In the genomic region with DNA sequence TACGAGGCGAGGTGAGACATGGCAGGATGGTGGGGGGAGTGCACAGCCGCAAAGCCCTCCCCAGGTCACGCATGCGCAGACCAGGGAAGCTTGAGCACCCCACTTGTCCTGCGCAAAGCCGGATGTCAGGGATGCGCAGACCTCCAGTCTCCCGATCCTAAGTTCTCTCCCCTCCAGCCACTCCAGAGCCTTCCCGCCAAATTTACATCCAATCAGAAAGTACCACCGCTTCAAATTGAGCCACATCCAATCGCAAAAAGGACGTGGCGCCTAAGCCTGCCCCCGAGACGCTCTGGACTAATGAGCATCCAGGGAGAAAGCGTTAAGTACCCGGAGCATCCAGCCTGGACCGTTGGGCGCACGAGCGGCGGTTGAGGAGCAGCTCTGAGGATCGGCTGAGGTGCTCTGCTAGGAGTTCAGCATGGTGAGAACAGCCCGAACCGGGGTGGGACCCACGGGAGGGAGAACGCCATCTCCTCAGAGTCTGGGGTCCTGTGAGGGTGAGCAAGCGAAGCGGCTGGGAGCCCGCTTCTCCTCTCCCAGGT, we compare ENCODE assay signal across 23 mouse cellular contexts. TPM values are rescaled to one million over a fixed set of nuclear protein-coding genes. Genes with fewer than 3 reads are reported as not detected.
DNase-seq lines count a peak whose midpoint lies in the region; ATAC-seq and TF ChIP-seq lines count a peak whose summit lies in the region.
"Had no signal": no experiment of that assay in that cellular context is flagged by ENCODE, and none has a peak within 500 bp of the region (broad histone marks: within the 10 kb centered on the region; RNA-seq: fewer than 3 reads in every experiment).

Gene Tuba3b, plus strand, starts transcription at position 92 of the 545 bp plus-strand sequence.

- H3K4me1 ChIP-seq in kidney, postnatal 0 days (replicated peaks; ENCODE audit: insufficient read depth, low read length) = no peaks in the 10 kb centered on the region
- H3K4me1 ChIP-seq in kidney, embryonic 14.5 days (ENCODE audit: control insufficient read depth, insufficient read depth, low read length) = no peaks in the 10 kb centered on the region
- H3K4me1 ChIP-seq in CH12.LX (ENCODE audit: control insufficient read depth in 1 of 2, insufficient read depth in 2 of 2) = peaks cover 0 to 18% of the 10 kb centered on the region in 2 experiments; a peak in 2 of 4 replicates
- H3K4me1 ChIP-seq in MEL (ENCODE audit: control insufficient read depth in 1 of 2, insufficient read depth in 2 of 2, low read length in 2 of 2) = no peaks in the 10 kb centered on the region
- H3K4me1 ChIP-seq: intestine, embryonic 15.5 days; midbrain, embryonic 15.5 days; stomach, embryonic 15.5 days had no signal

- no peaks in the 10 kb centered on the region for H3K9me3 ChIP-seq in kidney, postnatal 0 days (replicated peaks; ENCODE audit: low read length)
- 0 out of 2 replicates have a peak, but pooled peaks cover 5% of the 10 kb centered on the region for H3K9me3 ChIP-seq in kidney, embryonic 14.5 days (ENCODE audit: control insufficient read depth, low read length)
- H3K9me3 ChIP-seq in CH12.LX (replicated peaks; ENCODE audit: low read length) (no peaks in the 10 kb centered on the region), MEL (replicated peaks; ENCODE audit: insufficient read depth, low read length) (no peaks in the 10 kb centered on the region)
- H3K9me3 ChIP-seq: intestine, embryonic 15.5 days; lung, embryonic 15.5 days; midbrain, embryonic 15.5 days; stomach, embryonic 15.5 days had no signal

- no peak within 1 kb of the TSS for H3K4me2 ChIP-seq in kidney, postnatal 0 days (ENCODE audit: low read length)
- no peak within 1 kb of the TSS for H3K4me2 ChIP-seq in kidney, embryonic 14.5 days (replicated peaks; ENCODE audit: low read depth, low read length)
- H3K4me2 ChIP-seq in CH12.LX (ENCODE audit: insufficient read depth, low read depth, poor library complexity, severe bottlenecking) (peak within 1 kb of the TSS; percentile 61), myocyte (ENCODE audit: low read depth) (peak within 1 kb of the TSS; percentile 59)
- H3K4me2 ChIP-seq: hindbrain, embryonic 14.5 days; intestine, embryonic 15.5 days; limb, embryonic 12.5 days; lung, embryonic 15.5 days; midbrain, embryonic 15.5 days; stomach, embryonic 15.5 days had no signal

- H3K36me3 ChIP-seq in kidney, postnatal 0 days (ENCODE audit: insufficient read depth, low read length) = no peaks in the 10 kb centered on the region
- no peaks in the 10 kb centered on the region for H3K36me3 ChIP-seq in kidney, embryonic 14.5 days (ENCODE audit: control insufficient read depth, insufficient read depth, low read length)
- no peaks in the 10 kb centered on the region for H3K36me3 ChIP-seq in CH12.LX (replicated peaks in 1 of 2; ENCODE audit: control insufficient read depth in 1 of 2, insufficient read depth in 1 of 2, low read length in 1 of 2)
- no peaks in the 10 kb centered on the region for H3K36me3 ChIP-seq in MEL (ENCODE audit: control insufficient read depth in 1 of 2, insufficient read depth in 2 of 2, low read length in 2 of 2)
- H3K36me3 ChIP-seq in myocyte (ENCODE audit: control insufficient read depth, insufficient read depth) = no peaks in the 10 kb centered on the region
- H3K36me3 ChIP-seq: intestine, embryonic 15.5 days; limb, embryonic 12.5 days; lung, embryonic 15.5 days; midbrain, embryonic 15.5 days; stomach, embryonic 15.5 days had no signal

- TF ChIP-seq POLR2A in CH12.LX (IDR thresholded peaks at IDR 0.05; ENCODE audit: low read depth, low read length) (no peak), MEL (IDR thresholded peaks at IDR 0.05; ENCODE audit: control insufficient read depth in 1 of 2, insufficient read depth in 1 of 2, low read depth in 1 of 2, low read length in 2 of 2, poor library complexity in 1 of 2) (no peak), myocyte (IDR thresholded peaks at IDR 0.05; ENCODE audit: insufficient read length, low read depth) (no peak)

- no peak within 1 kb of the TSS for H3ac ChIP-seq in myocyte (ENCODE audit: control insufficient read depth, insufficient read length)

- in situ Hi-C loops in CH12.LX (cut with MboI; ENCODE audit: low pct_ligation_motif_present, low pct_unique_long_range_greater_than_20kb, low sequenced_read_pairs) = no loop called here

- dilution Hi-C loops in CH12.LX (cut with MboI; ENCODE audit: extremely low pct_ligation_motif_present, extremely low pct_unique_long_range_greater_than_20kb, low sequenced_read_pairs) = no loop called here

- no peak within 1 kb of the TSS for H3K9ac ChIP-seq in kidney, postnatal 0 days (ENCODE audit: low read depth, low read length)
- no peak within 1 kb of the TSS for H3K9ac ChIP-seq in kidney, embryonic 14.5 days (ENCODE audit: low read depth, low read length)
- no peak within 1 kb of the TSS for H3K9ac ChIP-seq in CH12.LX (ENCODE audit: insufficient read depth, low read depth)
- peak within 1 kb of the TSS; percentile 30 for H3K9ac ChIP-seq in MEL (ENCODE audit: control insufficient read depth, low read depth, low read length, poor library complexity, severe bottlenecking)
- H3K9ac ChIP-seq: hindbrain, embryonic 14.5 days; intestine, embryonic 15.5 days; limb, embryonic 12.5 days; lung, embryonic 15.5 days; midbrain, embryonic 15.5 days; stomach, embryonic 15.5 days had no signal

- no peak for TF ChIP-seq CTCF in kidney, postnatal 0 days (IDR thresholded peaks at IDR 0.05; ENCODE audit: low read depth)
- TF ChIP-seq CTCF in CH12.LX (conservative IDR thresholded peaks at IDR 0.05 in 1 of 2, IDR thresholded peaks at IDR 0.05 in 1 of 2; ENCODE audit: low read depth in 2 of 2, low read length in 2 of 2) = no peak
- TF ChIP-seq CTCF in MEL (IDR thresholded peaks at IDR 0.05 in 2 of 3, conservative IDR thresholded peaks at IDR 0.05 in 1 of 3; ENCODE audit: control insufficient read depth in 1 of 3, insufficient read depth in 1 of 3, low read depth in 2 of 3, low read length in 3 of 3, poor library complexity in 1 of 3, severe bottlenecking in 1 of 3) = no peak

- 0 out of 2 replicates have a peak within 1 kb of the TSS, but pooled peaks have one; percentile 6 for H3K27ac ChIP-seq in kidney, postnatal 0 days
- H3K27ac ChIP-seq in kidney, embryonic 14.5 days (ENCODE audit: low read depth, low read length) = no peak within 1 kb of the TSS
- H3K27ac ChIP-seq in CH12.LX (ENCODE audit: insufficient read depth, low read depth) (no peak within 1 kb of the TSS), MEL (ENCODE audit: control insufficient read depth, low read depth, low read length) (no peak within 1 kb of the TSS)
- H3K27ac ChIP-seq: hindbrain, embryonic 14.5 days; intestine, embryonic 15.5 days; lung, embryonic 15.5 days; midbrain, embryonic 15.5 days; stomach, embryonic 15.5 days had no signal

- H3K27me3 ChIP-seq in kidney, postnatal 0 days (ENCODE audit: insufficient read depth, low read length) = no peaks in the 10 kb centered on the region
- no peaks in the 10 kb centered on the region for H3K27me3 ChIP-seq in kidney, embryonic 14.5 days (ENCODE audit: control insufficient read depth, insufficient read depth, low read length)
- H3K27me3 ChIP-seq in CH12.LX (replicated peaks) (no peaks in the 10 kb centered on the region), MEL (ENCODE audit: control insufficient read depth in 1 of 2, insufficient read depth in 2 of 2, low read length in 2 of 2) (no peaks in the 10 kb centered on the region), myocyte (ENCODE audit: control insufficient read depth, insufficient read depth, insufficient read length) (no peaks in the 10 kb centered on the region)
- H3K27me3 ChIP-seq: intestine, embryonic 15.5 days; limb, embryonic 12.5 days; lung, embryonic 15.5 days; midbrain, embryonic 15.5 days; stomach, embryonic 15.5 days had no signal

- no peak for DNase-seq in kidney, postnatal 0 days (ENCODE audit: low spot score)
- DNase-seq in CH12.LX (ENCODE audit: extremely low read depth) (no peak), MEL (ENCODE audit: low read depth, low spot score) (no peak)
- DNase-seq in urinary bladder, postnatal 36 days (ENCODE audit: low spot score in 2 of 2) = no peak
- DNase-seq in right cerebral cortex, postnatal 14 days = no peak
- DNase-seq: adrenal gland, postnatal 10 days; cerebellum, adult 18-20 months; heart, postnatal 14 days; kidney, postnatal 10 days had no signal

- 98% methylated on average over 31 of the region's 31 CpGs for WGBS in kidney, postnatal 0 days
- 97% methylated on average over 31 of the region's 31 CpGs for WGBS in kidney, embryonic 14.5 days

- no peak within 1 kb of the TSS for H3K4me3 ChIP-seq in kidney, postnatal 0 days (replicated peaks; ENCODE audit: low read depth, low read length)
- no peak within 1 kb of the TSS for H3K4me3 ChIP-seq in kidney, embryonic 14.5 days (ENCODE audit: low read length)
- H3K4me3 ChIP-seq in CH12.LX (replicated peaks in 1 of 3; ENCODE audit: low read depth in 2 of 3, low read length in 2 of 3, poor library complexity in 1 of 3) (no peak within 1 kb of the TSS), MEL (ENCODE audit: control insufficient read depth in 1 of 2, insufficient read depth in 1 of 2, low read depth in 2 of 2, low read length in 2 of 2) (peak within 1 kb of the TSS; percentile 53 to 77), myocyte (no peak within 1 kb of the TSS)
- H3K4me3 ChIP-seq: erythroblast, embryonic 14.5 days; intestine, embryonic 15.5 days; limb, embryonic 12.5 days; lung, embryonic 15.5 days; midbrain, embryonic 15.5 days; stomach, embryonic 15.5 days had no signal

- H3K79me2 ChIP-seq in CH12.LX (replicated peaks; ENCODE audit: control insufficient read depth, extremely low read depth, insufficient read depth, poor library complexity, severe bottlenecking) = no peaks in the 10 kb centered on the region
- H3K79me2 ChIP-seq in MEL (ENCODE audit: control insufficient read depth, insufficient read depth, low read length, poor library complexity) = no peaks in the 10 kb centered on the region
- H3K79me2 ChIP-seq in myocyte (ENCODE audit: control insufficient read depth, insufficient read depth) = no peaks in the 10 kb centered on the region

- TF ChIP-seq RAD21 in CH12.LX (IDR thresholded peaks at IDR 0.05; ENCODE audit: low read depth, low read length) = no peak
- TF ChIP-seq RAD21 in MEL (IDR thresholded peaks at IDR 0.05; ENCODE audit: low read depth, low read length) = no peak

- no peak for TF ChIP-seq EP300 in CH12.LX (IDR thresholded peaks at IDR 0.05; ENCODE audit: low read length)
- no peak for TF ChIP-seq EP300 in MEL (IDR thresholded peaks at IDR 0.05; ENCODE audit: low read depth in 1 of 2, low read length in 2 of 2)

- ATAC-seq in kidney, postnatal 0 days (replicated peaks; ENCODE audit: low FRiP score, low read depth) = no peak
- no peak for ATAC-seq in kidney, embryonic 14.5 days (ENCODE audit: low FRiP score, low TSS enrichment)
- ATAC-seq: forebrain, embryonic 14.5 days; intestine, embryonic 15.5 days; midbrain, embryonic 15.5 days had no signal

RNA-seq across cellular contexts. Expression of gene Tuba3b, which starts in this region (rescaled TPM):
- not detected in 2 replicates for polyA plus RNA-seq in kidney, postnatal 0 days (2015; fragmentation: Nextera tagmentation; extraction: Ambion mirVana)
- not detected in 2 replicates for polyA plus RNA-seq in kidney, embryonic 14.5 days (2014; fragmentation: Nextera tagmentation; extraction: Ambion mirVana)
- total RNA-seq in CH12.LX (2012; rRNA removed) (not detected in 2 replicates), CH12.LX (2014; rRNA removed) (not detected in 2 replicates), MEL (2012; rRNA removed) (0.16 and 0.23 TPM in 2 replicates)
- polyA plus RNA-seq in CH12.LX (2012; ENCODE audit: insufficient read length, low read depth) (not detected in 2 replicates), MEL (2012; ENCODE audit: insufficient read depth in 1 of 2, insufficient read length in 2 of 2, low read depth in 1 of 2, low replicate concordance in 2 of 2, missing spikeins in 1 of 2) (under 1 TPM in 1 of 2 experiments, not detected in 1; 0.06 TPM), myocyte (2012; fragmentation: generic; extraction: Trizol) (not detected)
- total RNA-seq: adrenal gland, postnatal 10 days; granulocyte monocyte progenitor cell, adult 5-6 weeks; layer of hippocampus, adult 8-10 months had no signal
- polyA plus RNA-seq: embryonic facial prominence, embryonic 11.5 days; erythroblast, embryonic 14.5 days; forebrain, embryonic 14.5 days; hindbrain, embryonic 14.5 days; intestine, embryonic 15.5 days; limb, embryonic 12.5 days; lung, embryonic 15.5 days; midbrain, embryonic 15.5 days; spleen, adult 2 months; stomach, embryonic 15.5 days had no signal

Comparison
In these comparisons a context has a peak if more than half of its experiments do, and no peak if none do; other contexts are left out.
1. H3K4me2 ChIP-seq: peak in CH12.LX (single experiment) and myocyte (single experiment); none in kidney, postnatal 0 days (single experiment) and kidney, embryonic 14.5 days (single experiment).
2. H3K4me3 ChIP-seq: peak in MEL (2 of 2); none in kidney, postnatal 0 days (single experiment), kidney, embryonic 14.5 days (single experiment), CH12.LX (0 of 3) and myocyte (single experiment).